Mouse (Mus musculus) CD8-positive naive resting alpha-beta T cell, adult 2 months (primary cell): ENCODE measurements at regions not wholly inside any gene's neighbourhood (a gene's known extent, or its start where the extent isn't known, plus 50 kb on each side); places are given as distances from the start of the nearest gene placed in this dataset.

Source experiments
- DNase-seq, 2 experiments: peaks; one replicate each; pipeline ENCODE4 v3.0.0; 2022; ENCODE audit warnings: low read depth in 2 of 2, low spot score in 2 of 2

DNA sequence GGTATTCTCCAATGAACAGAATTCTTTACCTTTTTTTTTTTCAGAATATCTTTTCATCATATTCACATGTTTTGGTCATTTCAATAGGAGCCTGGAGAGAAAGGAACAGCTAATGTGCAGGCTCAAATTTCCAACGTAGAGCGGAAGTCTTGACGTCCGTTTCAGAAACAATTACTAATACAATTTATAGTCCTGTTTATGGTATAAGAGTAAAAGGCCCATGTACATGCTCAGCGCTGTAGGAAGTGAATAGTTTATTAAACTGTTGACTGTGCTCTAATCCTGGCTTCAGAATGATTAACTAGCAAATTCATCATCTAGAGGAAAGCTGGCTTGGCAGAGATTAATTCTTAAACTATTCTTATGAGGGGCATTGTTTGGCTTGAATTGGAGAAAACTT, 142.1 kb downstream of the Pik3r1 start:
- no peak for DNase-seq

- no peak for DNase-seq
Observed at GRCm38 (mm10) chr13:101624179-101624581, 143.8 kb downstream of the Pik3r1 start.

GRCm38 (mm10) chr13:101622649-101623048, 145.4 kb downstream of the Pik3r1 start:
- DNase-seq = no peak

- no peak for DNase-seq
Observed at GRCm38 (mm10) chr13:101620660-101621059, 147.4 kb downstream of the Pik3r1 start.

GRCm38 (mm10) chr13:101619154-101619553, 148.9 kb downstream of the Pik3r1 start:
- no peak for DNase-seq

GRCm38 (mm10) chr13:101612786-101613185, 155.2 kb downstream of the Pik3r1 start:
- no peak for DNase-seq

DNA sequence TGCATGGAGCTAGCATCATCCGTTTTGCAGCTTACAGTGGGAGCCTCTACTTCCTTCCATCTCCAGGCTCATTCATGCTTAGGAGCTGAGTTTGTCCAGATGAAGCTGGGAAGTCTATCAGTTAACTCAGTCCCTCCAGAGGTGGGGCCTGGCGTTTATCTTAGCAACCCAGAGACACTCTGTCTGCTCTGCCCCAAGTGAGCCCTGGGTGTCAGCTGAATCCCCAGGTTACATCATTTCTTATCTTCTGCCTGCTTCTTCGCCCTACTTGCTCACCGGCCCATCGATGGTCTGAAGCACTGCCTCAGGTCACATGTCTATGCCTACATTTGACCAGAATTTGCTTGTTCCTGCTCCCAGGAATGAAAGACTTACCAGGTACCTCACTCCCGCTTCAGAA, 156.3 kb downstream of the Pik3r1 start:
- DNase-seq = no peak

GRCm38 (mm10) chr13:101606184-101606730, 161.8 kb downstream of the Pik3r1 start:
- no peak for DNase-seq

DNA sequence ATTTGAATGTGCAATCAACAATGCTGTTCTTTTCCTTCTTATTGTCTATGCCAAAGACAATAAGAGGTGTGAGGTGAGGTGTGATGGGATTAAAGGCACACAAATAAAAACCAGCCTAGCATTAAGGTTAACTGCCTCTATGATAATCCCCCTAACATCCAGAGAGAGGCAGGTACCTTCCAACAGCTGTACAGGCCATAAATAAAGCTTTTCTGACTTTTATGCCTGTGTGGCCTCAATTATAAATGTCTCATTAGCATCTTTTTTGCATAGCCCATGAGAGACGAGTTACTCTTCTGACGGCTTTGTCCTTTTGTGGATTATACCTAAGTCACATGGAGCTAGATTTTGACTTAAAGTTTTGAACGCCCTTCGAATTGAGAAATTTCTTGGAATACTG, 162.3 kb downstream of the Pik3r1 start:
- no peak for DNase-seq

GRCm38 (mm10) chr13:101605051-101605450, 163.0 kb downstream of the Pik3r1 start:
- DNase-seq = no peak

DNA sequence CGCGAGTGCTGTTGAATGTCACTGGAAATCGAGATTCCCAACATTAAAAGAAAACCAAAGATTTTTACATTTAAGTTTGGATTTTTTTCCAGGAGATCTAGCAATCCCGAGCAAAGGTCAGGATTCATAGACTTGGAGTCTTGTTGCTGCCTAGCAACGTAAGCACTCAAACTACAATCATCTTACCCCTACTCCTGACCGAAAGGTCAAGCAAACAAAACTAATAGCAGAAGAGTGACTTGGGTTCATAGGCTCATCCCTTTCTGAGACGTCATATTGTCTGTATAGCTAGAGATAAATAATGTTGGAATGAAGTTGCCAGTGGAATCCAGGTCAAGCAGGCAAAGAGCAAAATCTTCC, 169.9 kb downstream of the Pik3r1 start:
- DNase-seq = no peak

DNA sequence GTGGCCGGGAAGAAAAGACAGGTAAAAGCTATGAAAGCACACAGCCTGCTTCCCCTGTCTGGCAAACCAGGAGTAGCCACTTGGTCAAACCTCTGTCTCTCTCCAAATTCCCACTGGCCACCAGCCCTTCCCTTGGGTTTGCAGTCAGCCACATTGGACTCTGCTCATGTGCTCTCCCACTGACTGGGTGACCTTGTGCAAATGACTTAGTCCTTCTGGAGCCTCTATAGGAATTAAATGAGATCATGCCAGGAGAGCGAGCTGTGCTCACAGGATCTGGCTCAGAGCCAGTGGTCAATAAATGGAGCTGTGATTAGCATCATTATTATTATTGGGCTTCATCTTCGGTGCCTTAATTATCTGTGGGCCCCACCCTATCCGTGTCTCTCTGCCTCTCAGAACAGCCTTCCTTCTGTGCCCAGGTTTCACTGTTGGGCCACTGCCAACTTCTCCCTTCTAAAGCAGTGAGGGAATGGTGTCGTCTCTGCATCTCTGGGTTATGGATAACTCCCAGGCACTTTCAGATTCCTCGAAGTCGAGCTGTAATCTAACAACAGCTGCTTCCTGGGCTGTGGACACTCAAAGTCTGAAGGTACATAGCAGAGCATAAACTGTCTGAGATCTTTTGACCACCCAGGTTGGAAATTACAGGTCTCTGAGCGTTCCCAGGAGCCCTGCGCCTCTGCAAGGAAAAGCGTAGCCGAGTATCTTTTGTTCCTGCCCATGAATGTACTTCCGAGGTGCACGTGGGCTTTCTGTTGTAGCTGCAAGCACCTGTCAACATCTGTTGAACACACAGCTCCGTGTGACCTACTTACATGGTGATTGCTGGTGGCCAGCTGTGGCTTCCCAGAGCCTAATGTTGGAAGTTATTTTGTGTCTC, 170.5 kb downstream of the Pik3r1 start:
- no peak for DNase-seq

DNA sequence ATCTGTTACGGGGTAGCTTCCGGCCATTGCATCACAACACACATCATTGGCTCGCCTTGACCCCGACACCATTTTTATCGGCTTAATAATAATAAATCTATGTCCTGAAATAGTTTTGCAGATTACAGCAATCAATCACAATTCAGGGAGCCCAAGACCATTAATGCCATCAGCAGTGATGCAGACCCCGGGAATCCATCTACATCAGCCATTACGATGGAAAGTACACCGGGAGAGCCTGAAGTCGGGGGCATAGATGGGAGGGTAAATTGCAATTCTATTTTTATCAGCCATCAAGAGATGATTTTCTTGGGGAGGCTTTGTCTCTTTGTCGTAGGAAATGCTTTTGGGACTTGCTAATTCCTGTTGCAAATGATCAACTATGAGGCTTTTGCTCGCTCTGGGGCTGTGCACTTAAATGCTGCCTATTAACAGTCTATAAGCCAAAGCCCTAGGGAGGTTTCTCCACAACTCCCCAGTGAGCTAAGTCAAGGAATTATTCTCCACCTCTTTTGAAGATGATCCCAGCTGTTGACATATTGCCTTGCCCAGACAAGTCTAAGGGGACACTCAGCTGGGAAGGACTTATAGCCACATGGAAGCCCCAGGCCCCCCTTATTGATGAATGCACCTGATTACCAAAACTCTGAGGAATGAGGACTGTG, 173.4 kb downstream of the Pik3r1 start:
- DNase-seq = no peak

DNA sequence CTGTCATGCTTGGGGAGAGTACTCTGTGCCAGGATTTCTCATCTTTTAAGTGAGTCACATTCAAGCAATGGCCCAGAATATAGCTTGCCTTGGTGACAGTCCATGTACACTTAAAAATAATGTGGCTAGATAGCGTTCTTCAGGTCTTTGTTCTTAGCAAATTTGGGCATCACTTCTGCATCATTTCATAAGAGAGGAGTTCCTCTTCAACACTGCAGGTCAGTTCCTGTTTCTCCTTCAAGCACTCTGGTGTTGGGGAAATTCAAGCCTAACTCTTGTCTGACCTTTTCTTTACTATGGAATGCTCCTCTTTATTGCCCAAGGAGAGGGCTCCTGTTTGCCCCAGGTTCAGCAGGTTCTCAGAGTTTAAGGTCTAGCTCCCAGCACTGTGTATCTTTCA, 175.7 kb downstream of the Pik3r1 start:
- DNase-seq = no peak

DNA sequence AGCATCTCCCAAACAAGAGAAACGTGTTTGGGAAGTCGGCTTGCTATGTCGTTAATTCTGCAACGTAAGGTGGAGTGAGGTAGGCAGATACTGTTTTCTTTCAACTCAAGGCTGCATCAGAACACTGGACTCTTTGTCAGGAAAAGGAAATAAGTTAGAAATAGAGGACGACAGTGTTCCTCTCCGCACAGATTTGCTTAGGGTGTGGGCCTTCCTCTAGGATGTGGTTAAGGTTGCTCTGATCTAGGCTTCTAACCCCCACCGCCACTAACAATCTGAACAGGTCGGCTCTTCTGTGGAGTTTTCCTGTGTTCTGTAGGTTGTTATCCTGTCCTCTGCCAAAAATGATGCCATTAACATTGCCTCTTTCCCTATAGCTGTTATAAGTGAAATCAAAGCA, 179.1 kb downstream of the Pik3r1 start:
- DNase-seq = peak; percentile 8 to 15

GRCm38 (mm10) chr13:101586787-101587186, 181.2 kb downstream of the Pik3r1 start:
- DNase-seq = no peak

DNA sequence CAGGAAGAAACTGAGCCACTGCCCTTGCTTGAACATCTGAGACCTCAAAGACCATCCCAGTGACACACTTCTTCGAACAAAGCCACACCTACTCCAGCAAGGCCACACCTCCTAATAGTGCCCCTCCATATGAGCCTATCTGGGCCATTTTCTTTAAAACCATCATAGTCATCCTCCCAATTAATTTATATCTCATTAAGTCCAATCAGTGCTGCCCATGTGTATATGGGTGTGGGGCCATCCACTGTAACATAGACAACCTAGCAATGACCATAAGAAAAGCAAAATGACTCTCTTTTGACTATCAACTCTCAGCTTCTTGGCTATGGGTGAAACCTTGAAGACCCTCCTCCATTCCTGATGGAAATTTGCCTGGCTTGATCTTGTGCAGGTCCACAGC, 191.5 kb downstream of the Pik3r1 start:
- no peak for DNase-seq

DNA sequence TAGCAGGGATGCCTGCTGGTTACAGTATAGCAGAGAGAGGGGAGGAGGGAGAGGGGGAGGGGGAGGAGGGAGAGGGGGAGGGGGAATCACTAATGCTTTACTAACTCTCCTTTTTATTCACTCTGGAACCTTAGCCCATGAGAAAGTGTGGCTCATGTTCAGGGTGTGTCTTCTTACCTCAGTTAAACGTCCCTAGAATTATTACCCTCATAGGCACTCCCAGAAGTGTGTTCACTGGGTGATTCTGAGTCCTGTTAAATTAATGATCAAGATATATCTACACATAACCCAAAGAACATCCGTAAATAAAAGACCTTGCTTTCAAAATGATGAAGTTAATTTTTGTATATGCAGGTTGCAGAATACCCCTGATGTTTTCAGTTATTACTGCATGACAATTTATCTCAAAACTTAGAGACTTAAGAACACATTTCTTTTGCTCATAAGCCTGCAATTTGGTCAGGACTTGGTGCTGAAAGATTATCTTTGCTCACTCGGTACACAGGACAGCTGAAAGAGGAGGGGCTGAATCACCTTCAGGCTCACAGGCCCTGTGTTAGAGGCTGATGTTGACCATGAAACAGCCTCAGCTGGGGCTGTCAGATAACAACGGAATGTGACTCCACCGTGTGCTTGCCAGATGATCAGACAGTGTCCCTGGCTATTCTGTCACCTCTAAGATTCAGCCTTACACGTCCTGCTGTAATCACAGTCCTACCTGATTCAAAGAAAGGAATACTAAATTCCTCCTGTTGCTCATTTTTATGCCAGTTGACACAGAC, 195.0 kb downstream of the Pik3r1 start:
- DNase-seq = no peak

- no peak for DNase-seq
Observed at GRCm38 (mm10) chr13:101572246-101572645, 195.8 kb downstream of the Pik3r1 start.

DNA sequence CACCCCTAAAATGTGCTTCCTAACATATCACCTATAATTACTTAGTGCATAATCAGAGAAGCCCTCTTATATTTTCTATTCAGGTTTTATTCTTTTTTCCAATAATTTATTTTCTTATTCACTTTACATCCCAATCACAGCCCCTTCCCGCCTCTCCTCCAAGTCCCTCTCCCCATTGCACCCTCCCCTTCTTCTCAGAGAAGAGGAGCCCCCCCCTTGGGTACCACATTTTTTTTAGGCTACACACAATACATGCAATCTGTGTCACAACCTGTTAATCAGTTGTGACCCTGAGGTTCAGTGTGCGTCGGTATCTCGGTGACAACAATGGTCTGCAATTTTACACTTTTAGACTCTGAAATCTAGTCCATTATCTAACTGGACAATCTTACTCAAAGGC, 198.0 kb downstream of the Pik3r1 start:
- no peak for DNase-seq

DNA sequence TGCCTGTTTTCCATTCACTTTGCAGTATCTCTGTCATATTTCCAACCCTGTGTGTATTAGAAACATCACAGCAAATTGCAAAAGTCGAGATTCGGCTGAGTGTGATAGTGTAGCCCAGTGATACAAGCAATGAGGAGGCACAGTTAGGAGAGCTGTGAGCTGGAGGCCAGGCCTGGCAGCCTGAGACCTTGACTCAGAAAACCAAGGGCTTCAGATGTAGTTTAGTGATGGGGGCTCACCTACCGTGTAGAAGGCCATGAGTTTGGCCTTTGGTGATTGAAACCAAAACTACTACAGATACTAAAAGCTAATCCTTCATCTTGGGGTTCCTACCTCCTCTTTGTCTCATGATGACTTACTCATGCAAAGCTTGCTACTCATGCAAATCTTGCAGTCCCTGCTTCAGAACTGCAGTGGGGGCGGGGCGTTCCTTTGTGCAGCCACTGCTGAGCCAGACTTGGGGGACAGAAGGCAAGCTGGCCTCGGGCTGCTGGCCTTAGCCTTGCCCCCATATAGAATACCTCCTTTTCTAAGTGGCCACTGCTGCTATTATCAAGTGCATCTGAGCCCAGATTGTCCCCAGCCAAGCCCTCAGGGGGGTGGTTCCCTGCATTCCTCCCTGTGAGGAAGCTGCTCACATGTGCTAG, 198.9 kb downstream of the Pik3r1 start:
- DNase-seq = no peak
